Mouse (Mus musculus) hindbrain, postnatal 0 days (tissue): ENCODE data around the gene Phc2. TPM values are rescaled to one million over a fixed set of nuclear protein-coding genes. Genes with fewer than 3 reads are reported as not detected.

ENCODE experiments used
- ATAC-seq: fragments of 200-750 bp; cut with Nextera tagmentation; 2 replicates; pipeline ENCODE4 v1.8.0; 2017; ENCODE audit warnings: mild to moderate bottlenecking, moderate TSS enrichment, moderate library complexity
- DNase-seq: peaks from one replicate; pipeline ENCODE4 v3.0.0-alpha.2; 2015; ENCODE audit warnings: low spot score
- H3K27ac ChIP-seq: fragments of 300-500 bp; sonication (generic); 2 replicates; pipeline ENCODE4 v1.5.1; 2014; ENCODE audit warnings: mild to moderate bottlenecking
- H3K27me3 ChIP-seq: fragments of 300-500 bp; sonication (generic); 2 replicates; pipeline ENCODE4 v1.6.1; 2014; ENCODE audit warnings: low read length, mixed read lengths; ENCODE audit not compliant: insufficient read depth
- H3K36me3 ChIP-seq: fragments of 300-500 bp; sonication (generic); 2 replicates; pipeline ENCODE4 v1.6.1; 2014; ENCODE audit warnings: low read length, mixed read lengths; ENCODE audit not compliant: insufficient read depth
- H3K4me1 ChIP-seq: fragments of 300-500 bp; sonication (generic); 2 replicates; pipeline ENCODE4 v1.6.1; 2014; ENCODE audit warnings: antibody characterized with exemption, low read length, mixed read lengths; ENCODE audit not compliant: insufficient read depth
- H3K4me2 ChIP-seq: fragments of 300-500 bp; sonication (generic); 2 replicates; pipeline ENCODE4 v1.6.1; 2014; ENCODE audit warnings: low read depth, mild to moderate bottlenecking, low read length, moderate library complexity, mixed read lengths
- H3K4me3 ChIP-seq: fragments of 300-500 bp; sonication (generic); 2 replicates; pipeline ENCODE4 v1.5.1; 2014; ENCODE audit warnings: low read length
- H3K9ac ChIP-seq: fragments of 300-500 bp; sonication (generic); replicated peaks from 2 replicates; pipeline ENCODE4 v1.6.1; 2014; ENCODE audit warnings: mild to moderate bottlenecking, low read length, moderate library complexity, mixed read lengths
- H3K9me3 ChIP-seq: fragments of 300-500 bp; sonication (generic); 2 replicates; pipeline ENCODE4 v1.6.1; 2016; ENCODE audit warnings: low read length, mixed read lengths
- CTCF ChIP-seq: IDR thresholded peaks from 2 replicates; pipeline ENCODE4 v1.5.1; 2016; ENCODE audit warnings: antibody characterized with exemption, control low read depth, low read depth
- WGBS: fragments of 180-500 bp; shearing (Covaris S2); extraction: QIAGEN DNeasy Blood & Tissue Kit; methylation state at CpG from one replicate; pipeline ENCODE4 v1.1.7; 2014; 5-methylcytosine and 5-hydroxymethylcytosine counted together
- polyA plus RNA-seq: library from polyadenylated mRNA; unstranded; fragments of >200 nt; fragmentation: Nextera tagmentation; extraction: Ambion mirVana; gene quantifications from 2 replicates; pipeline ENCODE4 v1.2.1, GENCODE M21; 2015
- total RNA-seq: library from RNA; depleted of rRNA; stranded (reverse); fragments of >200 nt; gene quantifications from 2 replicates; pipeline ENCODE4 v1.2.3, GENCODE M21; 2014

Phc2 gene
- total and polyA plus RNA-seq, 2 experiments from 2014 or later: 50.7 to 125 TPM

- DNase-seq (no peak), ATAC-seq (no peak)
- peaks cover 35% of the 10 kb centered on the region for H3K4me1 ChIP-seq
- TF ChIP-seq CTCF: no peak
- H3K9ac ChIP-seq: no peak overlapping the region
- H3K4me2 ChIP-seq: no peak overlapping the region
- H3K27me3 ChIP-seq: no peaks in the 10 kb centered on the region
- H3K27ac ChIP-seq: no peak overlapping the region
- H3K9me3 ChIP-seq: no peaks in the 10 kb centered on the region
- WGBS: 82% methylated on average over 6 of the region's 6 CpGs
- H3K4me3 ChIP-seq: no peak overlapping the region
- H3K36me3 ChIP-seq: peaks cover 3% of the 10 kb centered on the region; the same call in 1 of the 2 replicates
These were observed 58.4 kb downstream of the Phc2 start for GRCm38 (mm10) chr4:128712941-128713340.

GRCm38 (mm10) chr4:128715241-128716204 lies 61.0 kb downstream of the Phc2 start:
- ATAC-seq: peak; percentile 66

GRCm38 (mm10) chr4:128716279-128716678 lies 61.8 kb downstream of the Phc2 start:
- no peaks in the 10 kb centered on the region for H3K9me3 ChIP-seq
- ATAC-seq: no peak
- H3K4me1 ChIP-seq: peaks cover 46% of the 10 kb centered on the region
- no peaks in the 10 kb centered on the region for H3K27me3 ChIP-seq
- no peak overlapping the region for H3K9ac ChIP-seq
- no peak overlapping the region for H3K4me3 ChIP-seq
- TF ChIP-seq CTCF: no peak
- H3K4me2 ChIP-seq: peak overlapping the region; percentile 34
- H3K36me3 ChIP-seq: no peaks in the 10 kb centered on the region
- H3K27ac ChIP-seq: peak overlapping the region; percentile 81
- WGBS: 8% methylated on average over 4 of the region's 4 CpGs
- DNase-seq: no peak

More at GRCm38 (mm10) chr4:128715241-128716204, 61.0 kb downstream of the Phc2 start:
- no peak for TF ChIP-seq CTCF
- peak overlapping the region; percentile 81 for H3K27ac ChIP-seq
- H3K9me3 ChIP-seq: no peaks in the 10 kb centered on the region
- H3K4me3 ChIP-seq: no peak overlapping the region
- H3K4me2 ChIP-seq: peak overlapping the region; percentile 34
- peak overlapping the region; percentile 30 for H3K9ac ChIP-seq
- H3K27me3 ChIP-seq: no peaks in the 10 kb centered on the region
- no peaks in the 10 kb centered on the region for H3K36me3 ChIP-seq
- H3K4me1 ChIP-seq: peaks cover 42% of the 10 kb centered on the region
- 5% methylated on average over 13 of the region's 14 CpGs for WGBS
- peak; percentile 84 for DNase-seq

GRCm38 (mm10) chr4:128716731-128717130 lies 62.2 kb downstream of the Phc2 start:
- no peak for DNase-seq
- no peak overlapping the region for H3K9ac ChIP-seq

GRCm38 (mm10) chr4:128720110-128720509 lies 65.6 kb downstream of the Phc2 start:
- Histone ChIP-seq H3K9ac (no peak overlapping the region), H3K4me2 (no peak overlapping the region), H3K4me1 (peaks cover 51% of the 10 kb centered on the region), H3K27me3 (no peaks in the 10 kb centered on the region), H3K4me3 (no peak overlapping the region), H3K9me3 (no peaks in the 10 kb centered on the region), H3K27ac (peak overlapping the region; percentile 36; the same call in 1 of the 2 replicates), H3K36me3 (no peaks in the 10 kb centered on the region)
- ATAC-seq (no peak), DNase-seq (peak; percentile 77)
- 17% methylated on average over 5 of the region's 5 CpGs for WGBS
- peak; percentile 24; the same call in 1 of the 2 replicates for TF ChIP-seq CTCF

More at GRCm38 (mm10) chr4:128716731-128717130, 62.2 kb downstream of the Phc2 start:
- no peak overlapping the region for H3K4me2 ChIP-seq
- peaks cover 48% of the 10 kb centered on the region for H3K4me1 ChIP-seq
- no peak for TF ChIP-seq CTCF
- no peak for ATAC-seq
- WGBS: 30% methylated on average over 9 of the region's 9 CpGs
- no peak overlapping the region for H3K4me3 ChIP-seq
- no peaks in the 10 kb centered on the region for H3K36me3 ChIP-seq
- H3K27me3 ChIP-seq: no peaks in the 10 kb centered on the region
- peak overlapping the region; percentile 81 for H3K27ac ChIP-seq
- no peaks in the 10 kb centered on the region for H3K9me3 ChIP-seq

GRCm38 (mm10) chr4:128721061-128721648 lies 66.7 kb downstream of the Phc2 start:
- no peaks in the 10 kb centered on the region for H3K27me3 ChIP-seq
- WGBS: 44% methylated on average over 9 of the region's 9 CpGs
- no peak overlapping the region for H3K4me3 ChIP-seq
- H3K4me2 ChIP-seq: no peak overlapping the region
- H3K36me3 ChIP-seq: no peaks in the 10 kb centered on the region
- ATAC-seq (no peak), DNase-seq (peak; percentile 66)
- H3K27ac ChIP-seq: no peak overlapping the region
- H3K9me3 ChIP-seq: no peaks in the 10 kb centered on the region
- TF ChIP-seq CTCF: no peak
- H3K9ac ChIP-seq: no peak overlapping the region
- H3K4me1 ChIP-seq: peaks cover 40% of the 10 kb centered on the region
